ENCODE assay signal across 23 mouse cellular contexts in genomic region chr1:166284390-166284789, GRCm38 (mm10). TPM values are rescaled to one million over a fixed set of nuclear protein-coding genes. Genes with fewer than 3 reads are reported as not detected.
A peak's percentile ranks its signal among the peaks of the same experiment; 100 is the strongest.
DNase-seq lines count a peak whose midpoint lies in the region; ATAC-seq and TF ChIP-seq lines count a peak whose summit lies in the region.
"Had no signal": no experiment of that assay in that cellular context is flagged by ENCODE, and none has a peak within 500 bp of the region (broad histone marks: within the 10 kb centered on the region; RNA-seq: fewer than 3 reads in every experiment).

No protein-coding gene starts in this region.

- ATAC-seq in forebrain, embryonic 12.5 days (ENCODE audit: low FRiP score) = no peak
- ATAC-seq in megakaryocyte progenitor cell, adult 5-6 weeks (replicated peaks; ENCODE audit: poor library complexity) = peak; percentile 76
- ATAC-seq: intestine, embryonic 15.5 days had no signal

- H3K27ac ChIP-seq in layer of hippocampus, adult 2 months = peak overlapping the region; percentile 87
- H3K27ac ChIP-seq in forebrain, embryonic 12.5 days = peak overlapping the region; percentile 75
- peak overlapping the region; percentile 78 for H3K27ac ChIP-seq in olfactory bulb, adult 2 months (ENCODE audit: insufficient read depth, low read depth, low read length)
- H3K27ac ChIP-seq: intestine, embryonic 15.5 days; kidney, embryonic 15.5 days; limb, embryonic 13.5 days; liver, embryonic 15.5 days had no signal

- no peak overlapping the region for H3K9ac ChIP-seq in forebrain, embryonic 12.5 days
- H3K9ac ChIP-seq: intestine, embryonic 15.5 days; kidney, embryonic 15.5 days; limb, embryonic 13.5 days; liver, embryonic 15.5 days had no signal

- WGBS in forebrain, embryonic 12.5 days = 51% methylated on average over 8 of the region's 8 CpGs
- 44% methylated on average over 8 of the region's 8 CpGs for WGBS in olfactory bulb, adult 2 months

- H3K4me1 ChIP-seq in forebrain, embryonic 12.5 days = peaks cover 79% of the 10 kb centered on the region
- H3K4me1 ChIP-seq in olfactory bulb, adult 2 months (ENCODE audit: control insufficient read depth, insufficient read depth, low read length) = peaks cover 26% of the 10 kb centered on the region
- H3K4me1 ChIP-seq: liver, embryonic 15.5 days had no signal

- H3K4me3 ChIP-seq in layer of hippocampus, adult 2 months = no peak overlapping the region
- no peak overlapping the region for H3K4me3 ChIP-seq in forebrain, embryonic 12.5 days (replicated peaks)
- no peak overlapping the region for H3K4me3 ChIP-seq in olfactory bulb, adult 2 months (ENCODE audit: insufficient read depth, low read depth, low read length)
- H3K4me3 ChIP-seq: intestine, embryonic 15.5 days; kidney, embryonic 15.5 days; limb, embryonic 13.5 days; liver, embryonic 15.5 days had no signal

- no peak overlapping the region for H3K4me2 ChIP-seq in forebrain, embryonic 12.5 days
- H3K4me2 ChIP-seq: intestine, embryonic 15.5 days; kidney, embryonic 15.5 days; limb, embryonic 13.5 days; liver, embryonic 15.5 days had no signal

- H3K27me3 ChIP-seq in forebrain, embryonic 12.5 days = no peaks in the 10 kb centered on the region
- H3K27me3 ChIP-seq: intestine, embryonic 15.5 days had no signal

- no peaks in the 10 kb centered on the region for H3K36me3 ChIP-seq in forebrain, embryonic 12.5 days (replicated peaks)
- H3K36me3 ChIP-seq: intestine, embryonic 15.5 days; kidney, embryonic 15.5 days; limb, embryonic 13.5 days; liver, embryonic 15.5 days had no signal

- DNase-seq in layer of hippocampus, adult 2 months (ENCODE audit: low spot score in 2 of 2) = no peak
- DNase-seq in layer of hippocampus, adult 9-11 months = no peak
- no peak for DNase-seq in spleen, postnatal 10 days (ENCODE audit: low spot score in 2 of 2)
- no peak for DNase-seq in thymus, postnatal 14 days
- DNase-seq: cerebellum, adult 11-12 months; embryo, embryonic 11 days; heart, postnatal 14 days; lung, postnatal 14 days; thymus, postnatal 25 days had no signal

- H3K9me3 ChIP-seq in forebrain, embryonic 12.5 days = no peaks in the 10 kb centered on the region
- H3K9me3 ChIP-seq: intestine, embryonic 15.5 days; kidney, embryonic 15.5 days; limb, embryonic 13.5 days; liver, embryonic 15.5 days had no signal

- TF ChIP-seq POLR2A in olfactory bulb, adult 2 months (IDR thresholded peaks at IDR 0.05; ENCODE audit: insufficient read depth, low read depth, low read length) = no peak

- no peak for TF ChIP-seq CTCF in layer of hippocampus, adult 2 months (conservative IDR thresholded peaks at IDR 0.05)
- TF ChIP-seq CTCF in olfactory bulb, adult 2 months (IDR thresholded peaks at IDR 0.05; ENCODE audit: insufficient read depth, low read depth, low read length) = no peak

RNA-seq across cellular contexts. Expression of gene Ildr2, which starts 30.5 kb away (rescaled TPM):
- total RNA-seq in layer of hippocampus, adult 2 months (2021) = 10 to 100 TPM; 71.5 to 73.6 TPM
- polyA plus RNA-seq in forebrain, embryonic 12.5 days (2016; fragmentation: Nextera tagmentation; extraction: Ambion mirVana) = 8.4 and 10.2 TPM in 2 replicates
- total RNA-seq in megakaryocyte progenitor cell, adult 5-6 weeks (2015) = not detected in 2 replicates
- not detected in 2 replicates for total RNA-seq in megakaryocyte progenitor cell, adult 5-6 weeks (2017)
- 36.7 and 55.3 TPM in 2 replicates for polyA plus RNA-seq in olfactory bulb, adult 2 months (2012; ENCODE audit: insufficient read depth, insufficient read length, low replicate concordance, missing spikeins)

RNA-seq across cellular contexts. Expression of gene Mael, which starts 45.8 kb away (rescaled TPM):
- total RNA-seq in layer of hippocampus, adult 2 months (2021) = not detected
- polyA plus RNA-seq in forebrain, embryonic 12.5 days (2016; fragmentation: Nextera tagmentation; extraction: Ambion mirVana) = not detected in 2 replicates
- total RNA-seq in megakaryocyte progenitor cell, adult 5-6 weeks (2015) = not detected in 2 replicates
- total RNA-seq in megakaryocyte progenitor cell, adult 5-6 weeks (2017) = not detected in 2 replicates
- not detected in 2 replicates for polyA plus RNA-seq in olfactory bulb, adult 2 months (2012; ENCODE audit: insufficient read depth, insufficient read length, low replicate concordance, missing spikeins)
- total RNA-seq: adrenal gland, adult 18-20 months; heart, postnatal 14 days; layer of hippocampus, adult 18-20 months; left cerebral cortex, adult 8-10 months had no signal
- polyA plus RNA-seq: C2C12; intestine, embryonic 15.5 days; neural tube, embryonic 14.5 days; small intestine, adult 2 months; stomach, embryonic 16.5 days had no signal

Comparison
In these comparisons a context has a peak if more than half of its experiments do, and no peak if none do; other contexts are left out.
1. RNA of gene Ildr2, which starts 30.5 kb away (total RNA-seq): 71.5 to 73.6 TPM in layer of hippocampus, adult 2 months; not detected in megakaryocyte progenitor cell, adult 5-6 weeks; every median in the first group is over 10 times any median in the second.
2. Peak in every context shown above with its lines, with median percentiles within 50 percentile points of each other: H3K27ac ChIP-seq.